Mouse (Mus musculus) lung, postnatal 0 days (tissue): ENCODE measurements at regions not wholly inside any gene's neighbourhood (a gene's known extent, or its start where the extent isn't known, plus 50 kb on each side); places are given as distances from the start of the nearest gene placed in this dataset.
"Not testable (repeated sequence)": the region's sequence is repeated elsewhere in the genome, so short reads cannot be mapped to it uniquely, and the experiment has no call there.

Experiments
- CTCF ChIP-seq: IDR thresholded peaks from 2 replicates; pipeline ENCODE4 v1.5.1; 2016; ENCODE audit warnings: antibody characterized with exemption, mild to moderate bottlenecking
- EP300 ChIP-seq: IDR thresholded peaks from 2 replicates; pipeline ENCODE4 v1.6.1; 2016; ENCODE audit warnings: antibody characterized with exemption, mild to moderate bottlenecking, control low read depth

DNA sequence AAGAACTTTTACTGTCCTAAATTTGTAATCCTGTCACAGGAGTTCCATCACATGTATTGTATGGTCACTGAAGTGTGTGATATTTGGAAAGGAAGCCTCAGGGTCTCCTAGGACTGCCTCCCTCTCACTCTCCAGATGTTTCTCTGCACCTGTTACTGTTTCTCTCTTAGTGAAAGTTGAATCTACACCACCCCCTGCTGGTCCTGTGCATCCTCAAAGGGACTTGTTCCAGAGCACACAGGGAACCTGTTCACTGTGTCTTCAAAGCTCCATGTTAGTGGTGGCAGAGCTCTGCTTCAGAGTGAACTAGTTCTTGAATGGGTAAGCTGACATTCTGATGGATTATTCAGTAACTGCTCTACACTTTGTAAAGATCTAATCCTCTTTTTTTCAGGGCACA is 785.1 kb upstream of the Zfp386 start:
- not testable (repeated sequence) for TF ChIP-seq CTCF, EP300
